Mouse (Mus musculus): ENCODE data around the gene Syt5. TPM values are rescaled to one million over a fixed set of nuclear protein-coding genes. Genes with fewer than 3 reads are reported as not detected.

Syt5 gene
- total and polyA plus RNA-seq, 2 experiments from 2014 or later: 170 to 301 TPM

DNA sequence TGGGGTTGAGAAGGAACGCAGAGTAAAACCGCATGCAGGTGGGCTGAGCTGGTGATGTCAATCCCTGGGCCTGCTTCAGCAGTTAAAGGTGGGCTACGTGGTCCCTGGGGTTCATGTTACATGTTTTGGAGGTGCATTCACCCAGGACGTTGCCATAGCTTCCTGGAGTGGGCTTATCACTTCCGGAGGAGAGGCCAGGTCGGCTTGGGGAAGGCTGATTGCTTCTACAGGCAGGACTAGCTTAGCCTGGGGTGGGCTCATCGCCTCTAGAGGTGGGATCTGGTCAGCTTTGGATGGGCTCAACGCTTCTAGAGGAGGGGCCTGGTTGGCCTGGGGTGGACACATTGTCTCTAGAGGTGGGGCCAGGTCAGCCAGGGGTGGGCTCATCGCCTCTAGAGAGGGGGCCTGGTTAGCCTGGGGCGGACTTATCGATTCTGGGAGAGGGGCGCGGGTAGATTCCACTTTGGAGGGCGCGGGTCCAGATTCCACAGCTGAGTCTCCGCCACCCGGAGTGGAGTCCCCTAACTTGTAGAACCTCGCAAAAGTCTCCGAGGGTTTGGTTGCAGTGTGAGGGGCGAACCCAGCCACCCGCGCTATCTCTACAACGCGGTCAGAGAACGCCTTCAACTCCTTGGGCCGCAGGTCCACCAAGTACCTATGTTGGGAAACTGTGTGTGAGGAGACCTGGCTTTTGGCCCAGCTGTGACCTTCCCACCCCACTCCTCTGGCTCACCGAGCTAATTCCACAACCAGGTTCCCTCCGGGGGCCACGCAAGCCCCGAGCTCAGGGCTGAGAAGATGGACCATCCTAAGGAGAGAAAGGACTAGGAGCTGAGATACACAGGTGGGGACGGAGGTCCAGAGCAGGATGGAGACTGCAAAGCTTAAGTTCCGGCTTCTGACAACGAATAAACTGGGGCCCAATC, 23.9 kb downstream of the Syt5 start:
- Histone ChIP-seq H3K27ac (ENCODE audit: low read depth, low read length) (no peak overlapping the region), H3K4me2 (ENCODE audit: low read depth) (no peak overlapping the region), H3K27me3 (ENCODE audit: insufficient read depth, low read length) (peaks cover 7% of the 10 kb centered on the region; the same call in 1 of the 2 replicates), H3K36me3 (ENCODE audit: insufficient read depth) (no peaks in the 10 kb centered on the region), H3K4me3 (ENCODE audit: low read depth, low read length) (no peak overlapping the region), H3K9me3 (ENCODE audit: low read length) (no peaks in the 10 kb centered on the region), H3K9ac (no peak overlapping the region), H3K4me1 (ENCODE audit: insufficient read depth) (peaks cover 3% of the 10 kb centered on the region; the same call in 1 of the 2 replicates)
- WGBS: 92% methylated on average over 33 of the region's 33 CpGs
- ATAC-seq: no peak
- DNase-seq: no peak
- no peak for TF ChIP-seq CTCF (IDR thresholded peaks at IDR 0.05; ENCODE audit: low read depth)

DNA sequence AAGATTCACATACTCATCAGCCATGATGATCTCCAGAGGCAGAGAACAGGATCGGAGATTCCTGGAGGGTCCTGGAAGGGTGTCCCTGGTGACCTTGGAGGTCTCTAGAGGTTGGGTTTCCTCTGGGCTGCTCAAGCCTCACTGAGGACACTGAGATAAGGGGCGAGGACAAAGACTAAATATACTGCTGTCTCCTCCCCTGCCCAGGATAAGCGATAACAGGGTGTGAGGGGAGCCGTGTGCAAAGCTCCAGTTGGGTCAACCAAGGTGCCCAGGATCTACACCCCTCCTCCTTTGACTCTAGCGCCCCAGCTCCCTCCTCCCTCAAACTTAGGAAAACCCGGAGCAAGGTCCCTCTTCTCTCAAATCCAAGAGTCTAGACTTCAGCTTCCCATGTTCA, 25.0 kb downstream of the Syt5 start:
- H3K27ac ChIP-seq (ENCODE audit: low read depth, low read length): no peak overlapping the region
- TF ChIP-seq CTCF (IDR thresholded peaks at IDR 0.05; ENCODE audit: low read depth): no peak
- peaks cover 3% of the 10 kb centered on the region; the same call in 1 of the 2 replicates for H3K4me1 ChIP-seq (ENCODE audit: insufficient read depth)
- no peak overlapping the region for H3K4me2 ChIP-seq (ENCODE audit: low read depth)
- peaks cover 7% of the 10 kb centered on the region; the same call in 1 of the 2 replicates for H3K27me3 ChIP-seq (ENCODE audit: insufficient read depth, low read length)
- H3K36me3 ChIP-seq (ENCODE audit: insufficient read depth): no peaks in the 10 kb centered on the region
- no peak overlapping the region for H3K4me3 ChIP-seq (ENCODE audit: low read depth, low read length)
- 86% methylated on average over 6 of the region's 6 CpGs for WGBS
- ATAC-seq: no peak
- DNase-seq: no peak
- H3K9ac ChIP-seq: no peak overlapping the region
- H3K9me3 ChIP-seq (ENCODE audit: low read length): no peaks in the 10 kb centered on the region

DNA sequence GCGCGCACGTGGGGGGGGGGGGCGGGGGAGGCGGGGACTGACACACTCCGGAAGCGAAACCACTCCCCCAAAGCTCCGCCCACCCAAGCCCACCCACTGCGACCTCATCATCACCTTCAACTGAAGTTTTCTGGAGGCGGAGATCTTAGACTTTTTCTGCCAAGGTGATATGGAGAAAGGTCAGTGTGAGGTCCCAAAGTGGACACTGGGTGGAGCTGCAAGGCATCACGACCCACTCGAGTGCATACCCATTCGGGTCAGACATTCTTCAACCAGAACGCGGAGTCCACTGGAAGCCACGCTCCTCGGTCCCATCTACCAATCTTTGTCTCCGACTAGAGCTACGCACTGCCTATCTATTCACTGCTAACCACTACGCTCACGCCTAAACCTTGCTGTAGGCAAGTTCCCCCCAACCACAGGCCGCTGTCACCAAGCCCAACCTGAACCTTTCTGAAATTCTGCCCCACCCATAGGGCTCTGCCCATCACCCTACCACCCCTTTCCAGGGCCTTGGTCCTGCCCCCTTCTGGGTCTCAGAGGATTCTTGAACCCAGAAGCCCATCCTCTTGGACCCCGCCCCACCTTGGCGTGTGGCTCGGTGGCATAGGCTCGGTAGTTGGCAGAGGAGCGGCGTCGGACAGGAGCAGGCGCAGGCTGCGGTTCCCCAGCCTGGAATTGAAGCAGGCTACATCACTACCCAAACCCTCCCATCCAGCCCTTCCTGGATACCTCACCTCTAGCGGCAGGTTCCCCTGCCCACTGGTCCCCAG, 25.9 kb downstream of the Syt5 start:
- Histone ChIP-seq H3K4me2 (ENCODE audit: low read depth) (peak overlapping the region; percentile 44), H3K36me3 (ENCODE audit: insufficient read depth) (no peaks in the 10 kb centered on the region), H3K9me3 (ENCODE audit: low read length) (no peaks in the 10 kb centered on the region), H3K4me1 (ENCODE audit: insufficient read depth) (no peaks in the 10 kb centered on the region; the same call in 1 of the 2 replicates), H3K9ac (no peak overlapping the region), H3K27ac (ENCODE audit: low read depth, low read length) (no peak overlapping the region), H3K27me3 (ENCODE audit: insufficient read depth, low read length) (peaks cover 7% of the 10 kb centered on the region; the same call in 1 of the 2 replicates), H3K4me3 (ENCODE audit: low read depth, low read length) (peak overlapping the region; percentile 30)
- no peak for DNase-seq
- no peak for TF ChIP-seq CTCF (IDR thresholded peaks at IDR 0.05; ENCODE audit: low read depth)
- 33% methylated on average over 32 of the region's 32 CpGs for WGBS
- 0 out of 2 replicates have a peak, but pooled peaks have one; percentile 11 for ATAC-seq

DNA sequence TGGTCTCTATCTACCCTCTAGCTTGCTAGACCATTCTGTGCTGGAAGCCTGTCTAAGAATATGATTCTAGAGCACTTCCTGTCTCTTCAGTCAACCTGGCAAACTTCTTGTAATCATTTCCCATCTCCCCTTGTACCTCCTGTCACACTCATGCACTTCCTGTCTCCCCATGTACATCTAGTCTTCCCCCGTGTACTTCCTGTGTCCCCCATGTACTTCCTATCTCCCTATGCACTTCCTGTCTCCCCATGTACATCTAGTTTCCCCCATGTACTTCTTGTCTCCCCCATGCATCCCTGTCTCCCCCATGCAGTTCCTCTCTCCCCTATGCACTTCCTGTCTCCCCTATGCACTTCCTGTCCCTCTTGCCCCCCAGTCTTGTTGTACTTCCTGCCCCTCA, 28.9 kb downstream of the Syt5 start:
- ATAC-seq (no peak), DNase-seq (no peak)
- Histone ChIP-seq H3K27ac (ENCODE audit: low read depth, low read length) (no peak overlapping the region), H3K36me3 (ENCODE audit: insufficient read depth) (no peaks in the 10 kb centered on the region), H3K4me1 (ENCODE audit: insufficient read depth) (no peaks in the 10 kb centered on the region; the same call in 1 of the 2 replicates), H3K9ac (no peak overlapping the region), H3K27me3 (ENCODE audit: insufficient read depth, low read length) (peaks cover 7% of the 10 kb centered on the region; the same call in 1 of the 2 replicates), H3K4me3 (ENCODE audit: low read depth, low read length) (no peak overlapping the region), H3K9me3 (ENCODE audit: low read length) (no peaks in the 10 kb centered on the region), H3K4me2 (ENCODE audit: low read depth) (no peak overlapping the region)
- TF ChIP-seq CTCF (IDR thresholded peaks at IDR 0.05; ENCODE audit: low read depth): no peak
- 81% methylated on average over 1 of the region's 1 CpGs for WGBS

DNA sequence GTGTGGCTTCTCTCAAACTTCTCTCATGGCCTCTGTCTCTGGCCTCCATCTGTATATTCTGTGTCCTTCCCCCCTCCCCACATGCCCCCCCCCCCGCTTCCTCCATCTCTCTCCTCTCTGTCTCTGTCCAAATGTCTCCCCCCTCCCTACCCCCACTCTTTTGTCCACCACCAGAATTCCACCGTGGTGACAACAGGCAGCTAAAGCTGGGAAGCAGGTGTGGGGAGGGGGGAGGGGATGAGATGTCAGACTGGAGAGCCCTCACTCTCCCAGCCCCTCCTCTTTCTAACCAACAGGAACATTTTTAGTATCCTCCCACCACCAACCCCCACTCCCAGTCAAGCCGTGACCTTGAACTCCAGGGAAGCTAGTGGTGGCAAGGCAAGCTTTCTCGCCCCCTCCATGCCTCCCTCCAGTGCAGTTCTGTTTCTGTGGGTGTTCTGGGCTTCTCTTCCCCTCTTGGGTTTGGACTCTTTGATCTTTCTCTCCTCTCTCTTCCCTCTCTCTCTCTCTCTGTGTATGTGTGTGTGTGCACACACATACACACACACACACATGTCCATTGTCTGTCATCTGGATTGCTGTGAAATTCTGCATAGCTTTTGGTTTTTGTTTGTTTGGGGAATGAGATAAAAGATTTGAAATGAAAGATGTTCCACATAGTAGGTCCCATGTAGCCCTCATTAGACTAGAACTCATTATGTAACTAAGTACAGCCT, 30.9 kb downstream of the Syt5 start, which contains the start of gene Tnnt1:
Tnnt1 (minus strand) TSS at position 51 of the 719 bp plus-strand sequence.
- no peak for ATAC-seq
- no peak for TF ChIP-seq CTCF (IDR thresholded peaks at IDR 0.05; ENCODE audit: low read depth)
- 25% methylated on average over 4 of the region's 4 CpGs for WGBS
- H3K9me3 ChIP-seq (ENCODE audit: low read length): no peaks in the 10 kb centered on the region
- H3K4me2 ChIP-seq (ENCODE audit: low read depth): no peak within 1 kb of the TSS
- H3K4me1 ChIP-seq (ENCODE audit: insufficient read depth): no peaks in the 10 kb centered on the region; the same call in 1 of the 2 replicates
- DNase-seq: no peak
- H3K9ac ChIP-seq: no peak within 1 kb of the TSS
- no peak within 1 kb of the TSS for H3K4me3 ChIP-seq (ENCODE audit: low read depth, low read length)
- H3K27me3 ChIP-seq (ENCODE audit: insufficient read depth, low read length): peaks cover 7% of the 10 kb centered on the region; the same call in 1 of the 2 replicates
- no peak within 1 kb of the TSS for H3K27ac ChIP-seq (ENCODE audit: low read depth, low read length)
- no peaks in the 10 kb centered on the region for H3K36me3 ChIP-seq (ENCODE audit: insufficient read depth)

DNA sequence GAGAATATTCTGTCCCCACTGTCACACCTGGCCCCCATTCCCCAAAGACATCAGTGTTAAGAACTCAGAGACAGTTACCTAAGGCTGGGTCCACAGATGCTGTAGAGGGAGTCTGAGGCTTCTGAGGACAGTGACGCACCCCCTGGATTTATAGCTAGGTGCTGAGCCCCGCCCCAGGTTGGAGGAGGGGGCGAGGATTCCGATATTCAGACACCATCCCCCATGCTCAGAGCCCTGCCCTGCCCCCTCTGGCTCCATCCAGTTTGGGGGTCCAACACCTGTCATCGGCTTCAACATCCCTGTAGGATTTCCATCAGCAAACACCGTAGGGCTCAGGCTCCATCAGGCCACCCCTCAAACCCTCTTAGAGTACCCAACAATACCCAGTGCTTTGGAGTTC, 31.5 kb downstream of the Syt5 start:
- H3K9ac ChIP-seq: no peak overlapping the region
- no peaks in the 10 kb centered on the region for H3K9me3 ChIP-seq (ENCODE audit: low read length)
- WGBS: 67% methylated on average over 6 of the region's 6 CpGs
- no peak for DNase-seq
- no peak overlapping the region for H3K27ac ChIP-seq (ENCODE audit: low read depth, low read length)
- ATAC-seq: no peak
- no peak for TF ChIP-seq CTCF (IDR thresholded peaks at IDR 0.05; ENCODE audit: low read depth)
- H3K27me3 ChIP-seq (ENCODE audit: insufficient read depth, low read length): peaks cover 7% of the 10 kb centered on the region; the same call in 1 of the 2 replicates
- H3K4me2 ChIP-seq (ENCODE audit: low read depth): no peak overlapping the region
- no peak overlapping the region for H3K4me3 ChIP-seq (ENCODE audit: low read depth, low read length)
- no peaks in the 10 kb centered on the region for H3K36me3 ChIP-seq (ENCODE audit: insufficient read depth)
- no peaks in the 10 kb centered on the region; the same call in 1 of the 2 replicates for H3K4me1 ChIP-seq (ENCODE audit: insufficient read depth)
